Mouse (Mus musculus) kidney, adult 2 months (tissue): Measurements from ENCODE around the gene Cbwd1. TPM values are rescaled to one million over a fixed set of nuclear protein-coding genes. Genes with fewer than 3 reads are reported as not detected.

Experiments used
- DNase-seq: peaks from one replicate; pipeline ENCODE4 v3.0.0; 2021
- H3K27ac ChIP-seq: fragments of 200-500 bp; 2 replicates; pipeline ENCODE4 v1.5.1; 2012; ENCODE audit warnings: low read depth, low read length, control low read depth, inconsistent platforms; ENCODE audit not compliant: insufficient read depth
- H3K27me3 ChIP-seq: fragments of 200-500 bp; replicated peaks from 2 replicates; pipeline ENCODE4 v1.6.1; 2012; ENCODE audit warnings: mild to moderate bottlenecking, moderate library complexity, low read length, inconsistent platforms; ENCODE audit not compliant: control insufficient read depth, insufficient read depth
- H3K36me3 ChIP-seq: fragments of 200-500 bp; 2 replicates; pipeline ENCODE4 v1.6.1; 2012; ENCODE audit warnings: mild to moderate bottlenecking, moderate library complexity, low read length, inconsistent platforms; ENCODE audit not compliant: control insufficient read depth, insufficient read depth
- H3K4me1 ChIP-seq: fragments of 200-500 bp; 2 replicates; pipeline ENCODE4 v1.6.1; 2011; ENCODE audit warnings: low read length; ENCODE audit not compliant: control insufficient read depth, insufficient read depth
- H3K4me3 ChIP-seq: fragments of 200-500 bp; 2 replicates; pipeline ENCODE4 v1.5.1; 2011; ENCODE audit warnings: mild to moderate bottlenecking, low read depth, low read length, control low read depth; ENCODE audit not compliant: insufficient read depth
- CTCF ChIP-seq: fragments of 200-500 bp; conservative IDR thresholded peaks from 2 replicates; pipeline ENCODE4 v1.5.1; 2011; ENCODE audit warnings: low read depth, mild to moderate bottlenecking, control low read depth, low read length, moderate library complexity, mixed read lengths; ENCODE audit not compliant: insufficient read depth, insufficient read length
- POLR2A ChIP-seq: fragments of 200-500 bp; IDR thresholded peaks from one replicate; pipeline ENCODE4 v1.6.1; 2011; ENCODE audit warnings: low read depth, low read length, control low read depth
- WGBS: fragments of 180-500 bp; shearing (Covaris S2); methylation state at CpG from one replicate; pipeline ENCODE4 v1.1.7; 2018; 5-methylcytosine and 5-hydroxymethylcytosine counted together
- polyA plus RNA-seq: library from polyadenylated mRNA; depleted of rRNA; stranded (reverse); fragments of >200 nt; gene quantifications from 2 replicates; pipeline ENCODE4 v1.2.3, GENCODE M21; 2012

The Cbwd1 gene
- polyA plus RNA-seq, 1 experiment, result 3.5 TPM

DNA sequence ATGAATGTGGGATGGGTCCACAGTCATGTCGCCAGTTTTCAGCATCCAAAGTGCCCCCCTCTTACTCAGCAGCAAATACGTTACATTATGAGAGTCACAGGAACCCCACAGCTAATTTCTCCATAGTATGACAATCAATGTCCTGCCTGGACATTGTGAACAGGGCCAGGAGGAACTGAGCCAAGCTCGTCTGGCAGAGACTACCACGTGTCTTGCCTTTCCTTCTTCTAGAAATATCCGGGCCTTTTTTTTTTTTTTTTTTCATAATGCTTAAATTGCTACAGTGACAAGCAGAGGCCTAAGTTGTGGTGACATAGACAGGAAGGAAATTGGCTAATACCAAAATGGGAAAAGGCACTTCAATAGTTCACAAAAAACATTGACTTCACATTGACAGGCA, 27.4 kb upstream of the Cbwd1 start:
- no peaks in the 10 kb centered on the region for H3K36me3 ChIP-seq
- TF ChIP-seq CTCF, result no peak
- TF ChIP-seq POLR2A, result no peak
- no peak overlapping the region for H3K4me3 ChIP-seq
- WGBS, result 62% methylated on average over 5 of the region's 5 CpGs
- no peaks in the 10 kb centered on the region; the same call in 1 of the 2 replicates for H3K27me3 ChIP-seq
- no peak overlapping the region for H3K27ac ChIP-seq
- H3K4me1 ChIP-seq, result peaks cover 6% of the 10 kb centered on the region
- DNase-seq, result no peak

DNA sequence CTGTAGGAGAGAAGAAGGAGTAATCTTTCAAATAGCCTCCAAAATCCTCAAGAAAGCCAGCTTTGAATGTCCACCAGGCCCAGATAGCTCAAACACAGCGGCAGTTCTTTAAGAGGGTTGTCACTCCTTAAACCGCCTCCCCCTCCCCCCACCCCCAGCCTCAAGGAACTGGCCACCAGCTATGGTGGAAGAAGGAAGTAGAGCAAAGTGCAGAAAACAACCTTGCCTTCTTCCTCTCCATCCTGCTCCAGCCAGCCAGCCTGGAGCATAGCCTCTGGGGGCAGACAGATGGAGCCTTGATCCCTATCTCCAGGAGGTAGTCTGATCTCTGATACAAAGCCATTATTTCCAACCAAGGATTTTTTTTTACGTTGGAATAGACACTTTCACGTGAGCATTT, 25.9 kb upstream of the Cbwd1 start:
- H3K4me3 ChIP-seq, result no peak overlapping the region
- 69% methylated on average over 4 of the region's 4 CpGs for WGBS

DNA sequence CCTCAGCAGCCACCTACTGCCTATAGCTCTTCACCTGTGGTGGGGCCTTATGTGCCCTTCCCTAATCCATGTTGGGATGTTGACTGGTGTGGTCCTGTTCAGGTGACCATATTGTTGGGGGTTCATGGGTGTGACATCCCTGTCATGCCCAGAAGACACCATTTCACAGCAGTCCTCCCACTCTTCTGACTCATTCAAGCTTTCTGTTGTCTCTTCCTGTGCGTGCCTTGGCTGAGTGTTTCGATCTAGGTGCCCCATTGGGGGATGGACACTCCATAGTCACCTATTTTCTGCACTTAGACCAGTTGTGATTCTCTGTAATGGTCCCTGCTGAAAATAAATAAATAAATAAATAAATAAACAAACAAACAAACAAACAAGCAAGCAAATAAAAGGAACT, 23.6 kb upstream of the Cbwd1 start:
- Histone ChIP-seq H3K27ac (no peak overlapping the region; the same call in 1 of the 2 replicates), H3K27me3 (no peaks in the 10 kb centered on the region), H3K4me1 (peaks cover 15% of the 10 kb centered on the region), H3K4me3 (no peak overlapping the region), H3K36me3 (no peaks in the 10 kb centered on the region)
- TF ChIP-seq CTCF (no peak), POLR2A (no peak)
- DNase-seq, result no peak
- 94% methylated on average over 2 of the region's 2 CpGs for WGBS

More for the DNA sequence above, 25.9 kb upstream of the Cbwd1 start:
- H3K4me1 ChIP-seq, result peaks cover 9% of the 10 kb centered on the region
- no peak overlapping the region for H3K27ac ChIP-seq
- H3K27me3 ChIP-seq, result no peaks in the 10 kb centered on the region; the same call in 1 of the 2 replicates
- no peak for DNase-seq
- H3K36me3 ChIP-seq, result no peaks in the 10 kb centered on the region
- no peak for TF ChIP-seq POLR2A
- no peak for TF ChIP-seq CTCF

DNA sequence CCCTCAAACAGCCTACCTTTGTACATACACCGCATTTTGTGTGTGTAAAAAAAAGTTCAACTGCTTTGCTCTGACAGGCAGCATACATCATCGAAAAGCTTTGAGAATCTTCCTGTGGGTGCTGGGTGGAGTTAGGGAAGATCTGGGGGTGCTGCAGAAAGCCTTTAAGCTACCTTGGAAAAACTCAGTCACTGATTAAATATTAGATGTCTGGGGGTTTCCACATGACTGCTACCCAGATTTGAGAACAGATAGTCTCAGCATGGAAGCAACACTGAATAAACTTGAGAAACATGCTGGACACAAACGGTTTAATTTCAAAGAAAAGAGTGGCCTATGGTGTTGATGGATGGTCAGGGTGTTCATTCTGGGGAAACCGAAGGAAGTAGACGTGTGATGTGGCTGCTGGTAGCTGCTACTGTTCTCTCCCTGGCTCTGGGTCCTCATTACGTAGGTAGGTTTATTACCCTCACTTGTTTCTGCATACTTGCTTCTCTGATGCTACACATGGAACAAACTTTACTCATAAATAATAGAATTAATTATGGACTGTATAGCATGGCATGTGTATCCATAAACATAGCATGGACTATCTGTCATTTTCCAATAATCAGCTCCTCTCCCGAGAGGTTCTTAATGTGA, 22.6 kb upstream of the Cbwd1 start:
- no peak overlapping the region for H3K4me3 ChIP-seq
- DNase-seq, result no peak
- WGBS, result 37% methylated on average over 7 of the region's 7 CpGs
- no peaks in the 10 kb centered on the region for H3K27me3 ChIP-seq
- H3K4me1 ChIP-seq, result peaks cover 23% of the 10 kb centered on the region
- TF ChIP-seq POLR2A (no peak), CTCF (no peak)
- peak overlapping the region; percentile 84 for H3K27ac ChIP-seq
- no peaks in the 10 kb centered on the region for H3K36me3 ChIP-seq

DNA sequence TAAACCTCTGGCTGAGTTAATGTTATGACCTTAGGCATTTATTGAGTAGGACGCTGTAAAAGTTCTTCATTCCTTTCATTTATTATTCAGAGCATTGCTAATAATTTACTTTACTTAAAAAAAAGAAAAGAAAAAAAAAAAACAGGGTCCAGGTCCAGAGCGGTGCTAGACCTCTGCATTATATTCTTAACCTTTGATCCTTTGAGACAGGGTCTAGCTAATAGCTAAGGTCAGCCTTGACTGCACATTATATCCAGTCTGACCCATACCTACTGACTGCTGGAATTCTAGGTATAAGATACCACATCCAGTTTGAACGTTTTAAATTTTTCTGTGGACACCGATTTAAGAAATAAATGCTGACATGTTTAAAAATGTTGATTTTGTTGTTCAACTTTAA, 21.6 kb upstream of the Cbwd1 start:
- Histone ChIP-seq H3K4me3 (no peak overlapping the region), H3K36me3 (no peaks in the 10 kb centered on the region), H3K27me3 (no peaks in the 10 kb centered on the region), H3K4me1 (peaks cover 31% of the 10 kb centered on the region), H3K27ac (no peak overlapping the region)
- TF ChIP-seq POLR2A (no peak), CTCF (no peak)
- WGBS, result 33% methylated on average over 4 of the region's 4 CpGs
- DNase-seq, result no peak

DNA sequence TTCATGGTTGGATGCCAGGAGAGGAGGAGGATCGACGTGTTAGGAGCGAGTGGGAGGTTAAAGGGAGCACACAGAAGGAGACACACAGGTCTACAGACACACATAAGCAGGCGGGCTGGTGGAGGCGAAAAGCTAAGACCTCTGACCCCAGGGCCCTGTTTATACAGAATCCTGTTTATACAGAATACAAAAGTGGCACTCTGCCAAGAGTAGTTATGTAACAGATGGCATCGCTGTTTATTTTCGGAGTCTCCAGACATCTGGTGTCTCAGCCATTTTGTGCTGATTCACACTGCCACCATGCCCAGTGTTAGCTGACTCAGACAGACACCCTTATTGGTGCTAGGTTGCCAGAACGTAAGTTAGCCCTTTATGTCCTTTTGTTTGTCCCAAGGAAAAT, 19.9 kb upstream of the Cbwd1 start:
- Histone ChIP-seq H3K27ac (peak overlapping the region; percentile 12; the same call in 1 of the 2 replicates), H3K27me3 (no peaks in the 10 kb centered on the region), H3K36me3 (no peaks in the 10 kb centered on the region), H3K4me1 (peaks cover 34% of the 10 kb centered on the region), H3K4me3 (no peak overlapping the region)
- TF ChIP-seq CTCF, result no peak
- TF ChIP-seq POLR2A, result no peak
- 17% methylated on average over 8 of the region's 8 CpGs for WGBS
- DNase-seq, result peak; percentile 85

DNA sequence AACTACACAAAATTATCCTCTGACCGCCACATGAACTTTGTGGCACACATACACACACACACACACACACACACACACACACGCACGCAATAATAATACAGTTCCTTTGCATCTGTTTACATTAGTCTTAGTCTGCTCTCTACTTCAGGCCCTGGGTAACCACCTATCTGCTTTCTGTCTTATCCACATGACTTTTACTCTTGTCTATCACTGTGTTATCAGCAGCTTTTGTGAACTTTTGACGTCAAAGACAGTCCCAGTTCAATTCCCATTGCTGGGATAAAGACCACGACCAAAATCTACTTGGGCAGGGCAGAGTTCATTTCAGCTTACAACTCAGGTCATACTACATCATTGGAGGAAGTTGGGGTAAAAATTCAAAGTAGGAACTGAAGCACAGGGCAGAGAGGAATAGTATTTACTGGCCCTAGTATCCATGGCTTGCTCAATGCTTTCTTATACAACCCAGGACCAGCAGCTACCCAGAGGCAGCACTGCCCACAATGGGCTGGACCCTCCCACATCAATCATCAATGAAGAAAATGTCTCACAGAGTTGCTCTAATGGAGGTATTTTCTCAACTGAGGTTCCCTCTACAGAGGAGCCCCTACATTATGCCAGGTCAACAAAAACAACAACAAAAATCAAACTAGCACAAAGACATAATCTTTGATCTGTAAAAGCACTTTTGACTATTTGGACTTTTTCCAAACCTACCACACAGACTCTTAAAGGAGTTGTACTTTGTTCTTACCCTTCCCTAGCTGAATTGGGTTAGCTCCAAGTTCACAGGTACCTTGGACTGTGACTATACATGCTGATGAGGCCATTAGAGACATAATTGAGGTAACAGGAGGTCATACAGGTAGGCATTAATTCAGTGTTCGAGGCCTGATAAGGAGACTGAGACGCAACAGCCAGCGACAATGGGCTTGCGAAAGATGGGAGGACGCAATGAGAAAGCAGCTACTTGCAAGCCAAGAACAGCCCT, 17.7 kb upstream of the Cbwd1 start:
- WGBS, result 58% methylated on average over 10 of the region's 10 CpGs
- Histone ChIP-seq H3K4me1 (peaks cover 33% of the 10 kb centered on the region), H3K27ac (peak overlapping the region; percentile 91), H3K4me3 (no peak overlapping the region), H3K36me3 (no peaks in the 10 kb centered on the region), H3K27me3 (no peaks in the 10 kb centered on the region)
- TF ChIP-seq CTCF, result no peak
- TF ChIP-seq POLR2A, result no peak
- peak; percentile 91 for DNase-seq
